Mouse (Mus musculus) embryonic fibroblast, embryonic 13.5 days (primary cell): ENCODE measurements around the gene Pnmt. TPM values are rescaled to one million over a fixed set of nuclear protein-coding genes. Genes with fewer than 3 reads are reported as not detected.

ENCODE experiments used
- H3K27ac ChIP-seq: 2 replicates; pipeline ENCODE4 v1.5.1; 2012; ENCODE audit warnings: low read length, control low read depth, inconsistent platforms; ENCODE audit not compliant: insufficient read depth
- H3K4me1 ChIP-seq: 2 replicates; pipeline ENCODE4 v1.6.1; 2011; ENCODE audit warnings: low read length; ENCODE audit not compliant: control insufficient read depth, insufficient read depth
- H3K4me3 ChIP-seq: 2 replicates; pipeline ENCODE4 v1.5.1; 2011; ENCODE audit warnings: mild to moderate bottlenecking, control low read depth, low read length; ENCODE audit not compliant: insufficient read depth
- CTCF ChIP-seq: IDR thresholded peaks from 2 replicates; pipeline ENCODE4 v1.5.1; 2011; ENCODE audit warnings: mild to moderate bottlenecking, control low read depth, low read length, moderate library complexity, borderline replicate concordance; ENCODE audit not compliant: insufficient read depth
- POLR2A ChIP-seq: IDR thresholded peaks from 2 replicates; pipeline ENCODE4 v1.6.1; 2011; ENCODE audit warnings: low read depth, mild to moderate bottlenecking, control low read depth, low read length, moderate library complexity
- polyA plus RNA-seq: library from polyadenylated mRNA; stranded (reverse); fragments of >200 nt; gene quantifications from 2 replicates; pipeline ENCODE4 v1.2.4, GENCODE M21; 2011; ENCODE audit warnings: low read depth; ENCODE audit not compliant: missing spikeins, insufficient read length

The Pnmt gene
- polyA plus RNA-seq, 1 experiment: not detected

- TF ChIP-seq POLR2A (no peak), CTCF (no peak)
- H3K4me1 ChIP-seq: 0 out of 2 replicates have a peak, but pooled peaks cover 4% of the 10 kb centered on the region
Observed at GRCm38 (mm10) chr11:98357396-98358160, 28.7 kb upstream of the Pnmt start.

DNA sequence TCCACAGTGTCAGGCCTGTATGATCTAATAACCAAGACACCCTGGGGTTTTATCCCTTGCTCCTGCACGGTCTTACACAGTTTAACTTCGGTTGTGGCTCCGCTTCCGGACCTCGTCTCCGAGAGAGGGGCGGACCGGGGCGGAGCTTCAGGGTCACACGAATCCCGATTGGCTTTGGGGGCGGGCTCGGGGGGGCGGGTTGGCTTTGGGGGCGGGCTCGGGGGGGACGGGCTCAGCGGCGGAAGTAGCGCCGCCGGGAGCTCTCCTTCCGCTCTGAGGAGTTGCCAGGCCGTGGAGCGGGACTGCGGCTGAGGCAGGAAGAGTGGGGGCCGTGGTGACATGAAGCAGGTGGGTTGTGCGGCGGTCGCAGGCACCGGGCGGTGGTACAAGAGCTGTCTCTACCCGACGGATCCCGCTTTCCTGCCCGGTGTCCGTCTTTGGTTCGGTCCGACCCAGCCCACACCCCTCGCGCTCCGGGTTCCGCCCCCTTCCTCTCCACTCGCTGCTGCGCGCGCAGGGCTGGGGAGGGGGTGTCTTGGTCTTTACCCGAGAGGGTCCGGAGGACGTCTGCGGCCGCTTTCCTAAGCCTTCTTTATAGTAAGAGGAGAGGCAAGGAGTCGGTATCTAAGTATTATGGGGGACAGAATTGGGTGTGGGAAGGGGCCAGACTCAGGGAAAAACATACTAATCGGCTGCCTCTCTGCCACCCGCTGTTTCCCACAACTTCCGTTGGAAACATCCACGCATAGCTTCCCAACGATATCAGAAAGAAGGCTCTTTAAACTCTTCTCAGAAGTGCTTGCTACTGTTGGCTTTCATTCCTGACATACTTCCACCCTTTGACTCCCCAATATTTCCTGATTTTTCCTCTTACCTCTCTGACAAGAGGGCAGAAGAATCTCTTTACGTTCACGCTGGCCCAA, 27.8 kb upstream of the Pnmt start, which contains the start of gene Stard3:
Gene Stard3, plus strand, starts transcription at position 208 of the 923 bp plus-strand sequence.
- H3K4me1 ChIP-seq: 0 out of 2 replicates have a peak, but pooled peaks cover 4% of the 10 kb centered on the region
- peak; percentile 94 for TF ChIP-seq POLR2A
- TF ChIP-seq CTCF: no peak
- H3K27ac ChIP-seq: peak within 1 kb of the TSS; percentile 27
- peak within 1 kb of the TSS; percentile 70 for H3K4me3 ChIP-seq

More at GRCm38 (mm10) chr11:98357396-98358160, 28.7 kb upstream of the Pnmt start:
- peak overlapping the region; percentile 27; the same call in 1 of the 2 replicates for H3K27ac ChIP-seq
- H3K4me3 ChIP-seq: peak overlapping the region; percentile 39

GRCm38 (mm10) chr11:98360866-98361521, 25.3 kb upstream of the Pnmt start:
- TF ChIP-seq POLR2A (no peak), CTCF (no peak)
- Histone ChIP-seq H3K4me1 (0 out of 2 replicates have a peak, but pooled peaks cover 4% of the 10 kb centered on the region), H3K4me3 (no peak overlapping the region), H3K27ac (no peak overlapping the region)

- 0 out of 2 replicates have a peak, but pooled peaks cover 4% of the 10 kb centered on the region for H3K4me1 ChIP-seq
- H3K4me3 ChIP-seq: no peak overlapping the region
- no peak overlapping the region for H3K27ac ChIP-seq
- TF ChIP-seq POLR2A: no peak
Observed at GRCm38 (mm10) chr11:98363817-98364216, 22.4 kb upstream of the Pnmt start.

DNA sequence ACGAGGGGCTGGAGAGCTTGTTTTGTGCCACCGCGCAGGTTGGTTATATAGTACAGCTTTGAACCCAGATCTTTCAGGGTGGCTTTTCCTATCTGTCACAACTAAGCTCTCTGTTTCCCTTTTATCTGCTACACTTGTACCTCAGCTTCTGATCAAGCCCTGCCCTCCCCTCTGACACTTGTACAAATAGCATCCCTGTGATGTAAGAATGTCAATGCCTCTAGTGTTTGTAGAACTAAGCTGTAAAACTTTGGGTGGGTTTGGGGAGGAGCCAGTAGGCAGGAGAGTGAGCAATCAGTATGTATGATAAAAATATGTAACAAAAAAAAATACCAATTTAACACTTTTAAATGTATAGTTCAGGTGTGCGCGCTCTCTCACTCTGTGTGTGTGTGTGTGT, 21.8 kb upstream of the Pnmt start:
- no peak for TF ChIP-seq CTCF
- TF ChIP-seq POLR2A: no peak
- Histone ChIP-seq H3K4me1 (0 out of 2 replicates have a peak, but pooled peaks cover 2% of the 10 kb centered on the region), H3K4me3 (no peak overlapping the region), H3K27ac (no peak overlapping the region)

DNA sequence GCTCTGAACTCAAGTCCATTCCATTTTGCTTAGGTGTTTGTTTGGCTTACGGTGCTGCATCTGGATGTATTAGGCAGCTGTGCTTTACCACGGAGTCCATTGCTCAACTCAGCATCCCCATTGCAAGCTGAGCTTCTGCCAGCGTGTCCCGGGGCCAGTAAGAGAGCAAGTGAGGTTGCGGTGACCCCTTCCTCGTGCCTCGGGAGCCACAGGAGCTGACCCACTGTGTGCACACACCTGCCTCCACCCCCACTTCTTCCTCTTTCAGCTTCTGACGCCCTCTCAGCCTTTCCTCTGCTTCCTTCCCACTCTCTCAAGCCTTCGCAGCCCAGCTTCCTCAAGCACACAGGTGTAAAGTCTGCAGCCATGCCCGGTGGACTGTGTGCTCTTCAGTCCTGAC, 20.0 kb upstream of the Pnmt start:
- Histone ChIP-seq H3K4me3 (no peak overlapping the region), H3K4me1 (no peaks in the 10 kb centered on the region), H3K27ac (no peak overlapping the region)
- TF ChIP-seq POLR2A (no peak), CTCF (no peak)

DNA sequence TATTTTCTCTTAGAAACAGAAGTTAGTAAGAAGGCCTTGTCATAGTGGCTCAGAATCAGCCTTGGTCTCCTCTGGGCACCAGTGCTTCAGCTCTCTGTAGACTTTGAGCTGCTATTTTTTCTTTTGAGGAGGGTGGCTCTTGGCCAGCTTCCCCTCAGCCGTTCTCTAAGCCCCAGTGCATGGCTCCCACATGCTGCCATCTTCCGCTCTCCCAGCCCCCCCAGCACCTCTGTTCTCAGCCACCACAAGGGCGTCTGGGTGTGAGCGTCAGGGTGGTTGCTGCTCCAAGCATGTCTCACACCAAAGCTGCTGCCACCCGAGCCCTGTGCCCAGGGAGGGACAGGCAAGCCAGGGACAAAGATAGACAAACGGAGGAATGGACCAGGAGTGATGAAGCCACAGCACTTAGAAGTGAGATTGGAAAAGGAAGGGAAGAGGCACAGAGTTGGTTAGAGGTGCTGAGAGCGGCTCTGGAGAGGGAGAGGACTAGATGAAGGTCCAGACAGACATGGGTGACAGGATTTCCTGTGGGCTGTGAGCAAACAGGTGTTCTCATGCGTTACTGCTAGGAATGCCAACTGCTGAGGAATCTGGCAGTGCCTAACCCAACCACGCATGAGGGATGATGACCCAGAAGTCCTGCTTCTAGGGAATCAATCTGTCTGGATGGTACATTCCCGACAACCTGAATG, 18.9 kb upstream of the Pnmt start:
- no peaks in the 10 kb centered on the region for H3K4me1 ChIP-seq
- TF ChIP-seq POLR2A (no peak), CTCF (no peak)
- no peak overlapping the region for H3K27ac ChIP-seq
- H3K4me3 ChIP-seq: no peak overlapping the region

DNA sequence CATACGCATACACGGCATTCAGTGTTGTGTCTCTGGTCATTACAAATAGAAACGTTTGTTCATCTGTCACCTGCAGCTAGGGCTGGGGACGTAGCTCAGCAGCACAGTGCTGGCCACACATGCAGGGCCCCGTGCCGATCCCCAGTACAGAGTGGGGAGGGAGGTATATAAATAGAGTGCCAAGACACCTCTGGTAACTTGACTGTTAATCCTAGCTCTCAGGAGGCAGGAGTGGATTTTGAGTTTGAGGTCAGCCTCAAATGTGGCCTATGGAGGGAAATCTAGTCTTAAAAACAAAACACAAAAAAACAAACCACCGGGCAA, 18.4 kb upstream of the Pnmt start:
- TF ChIP-seq CTCF (no peak), POLR2A (no peak)
- no peak overlapping the region for H3K4me3 ChIP-seq
- H3K27ac ChIP-seq: no peak overlapping the region

DNA sequence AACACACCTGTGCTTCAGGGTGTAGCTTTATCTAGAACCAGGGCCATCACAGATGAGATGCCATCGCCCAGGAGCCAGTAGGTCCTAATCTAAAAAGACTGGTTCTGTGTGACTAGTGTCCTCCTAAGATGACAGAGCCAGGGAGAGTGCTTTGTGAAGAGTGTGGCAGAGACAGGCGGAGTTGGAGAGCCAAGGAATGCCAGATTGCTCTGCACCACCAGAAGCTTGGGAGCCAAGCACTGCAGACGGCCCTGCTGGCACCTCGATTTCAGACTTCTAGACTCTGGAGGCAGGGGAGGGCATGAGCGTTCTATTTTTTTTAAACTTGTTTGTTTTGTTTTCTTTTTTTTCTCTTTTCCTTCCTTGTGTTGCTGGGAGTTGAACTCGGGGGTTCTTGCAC, 16.9 kb upstream of the Pnmt start:
- H3K4me3 ChIP-seq: no peak overlapping the region
- TF ChIP-seq CTCF: no peak
- TF ChIP-seq POLR2A: no peak

More for the DNA sequence above, 18.4 kb upstream of the Pnmt start:
- no peaks in the 10 kb centered on the region for H3K4me1 ChIP-seq

More for the DNA sequence above, 16.9 kb upstream of the Pnmt start:
- no peak overlapping the region for H3K27ac ChIP-seq
- H3K4me1 ChIP-seq: no peaks in the 10 kb centered on the region
